Mouse (Mus musculus) lung, embryonic 15.5 days (tissue): ENCODE results near the gene Rpl18. TPM values are rescaled to one million over a fixed set of nuclear protein-coding genes. Genes with fewer than 3 reads are reported as not detected.

Source experiments
- ATAC-seq: fragments of 200-750 bp; cut with Nextera tagmentation; 2 replicates; pipeline ENCODE4 v1.8.0; 2017; ENCODE audit warnings: moderate number of reproducible peaks, borderline replicate concordance; ENCODE audit not compliant: low FRiP score, low TSS enrichment; ENCODE audit errors: extremely low read depth
- H3K27ac ChIP-seq: fragments of 300-500 bp; sonication (generic); 2 replicates; pipeline ENCODE4 v1.5.1; 2015; ENCODE audit warnings: moderate library complexity, mild to moderate bottlenecking, inconsistent platforms
- H3K27me3 ChIP-seq: fragments of 300-500 bp; sonication (generic); 2 replicates; pipeline ENCODE4 v1.6.1; 2015; ENCODE audit warnings: inconsistent platforms
- H3K36me3 ChIP-seq: fragments of 300-500 bp; sonication (generic); 2 replicates; pipeline ENCODE4 v1.6.1; 2015; ENCODE audit warnings: inconsistent platforms
- H3K4me1 ChIP-seq: fragments of 300-500 bp; sonication (generic); 2 replicates; pipeline ENCODE4 v1.6.1; 2015; ENCODE audit warnings: inconsistent platforms
- H3K4me2 ChIP-seq: fragments of 300-500 bp; sonication (generic); 2 replicates; pipeline ENCODE4 v1.6.1; 2015; ENCODE audit warnings: inconsistent platforms, mild to moderate bottlenecking, moderate library complexity
- H3K4me3 ChIP-seq: fragments of 300-500 bp; sonication (generic); 2 replicates; pipeline ENCODE4 v1.5.1; 2015; ENCODE audit warnings: mild to moderate bottlenecking, inconsistent platforms
- H3K9ac ChIP-seq: fragments of 300-500 bp; sonication (generic); 2 replicates; pipeline ENCODE4 v1.6.1; 2015; ENCODE audit warnings: inconsistent platforms
- H3K9me3 ChIP-seq: fragments of 300-500 bp; sonication (generic); 2 replicates; pipeline ENCODE4 v1.6.1; 2016; ENCODE audit warnings: inconsistent platforms
- WGBS: fragments of 180-500 bp; shearing (Covaris S2); methylation state at CpG from one replicate; pipeline ENCODE4 v1.1.7; 2015; 5-methylcytosine and 5-hydroxymethylcytosine counted together
- polyA plus RNA-seq: library from polyadenylated mRNA; unstranded; fragments of >200 nt; fragmentation: Nextera tagmentation; extraction: Ambion mirVana; gene quantifications from 2 replicates; pipeline ENCODE4 v1.2.1, GENCODE M21; 2015

Rpl18 gene
- 1,016 and 1,098 TPM in 2 replicates for polyA plus RNA-seq

GRCm38 (mm10) chr7:45715090-45715708 lies at the start of gene Rpl18:
Gene Rpl18 (plus strand): TSS chr7:45715457.
- peak; percentile 94 for ATAC-seq

GRCm38 (mm10) chr7:45666161-45666560 lies 49.1 kb upstream of the Rpl18 start, which contains the start of gene Fut2:
Gene Fut2 (minus strand): TSS chr7:45666394.
- H3K9ac ChIP-seq: no peak within 1 kb of the TSS
- peaks cover 20% of the 10 kb centered on the region for H3K4me1 ChIP-seq
- H3K9me3 ChIP-seq: no peaks in the 10 kb centered on the region
- no peak within 1 kb of the TSS for H3K4me3 ChIP-seq
- H3K27ac ChIP-seq: no peak within 1 kb of the TSS
- H3K4me2 ChIP-seq: peak within 1 kb of the TSS; percentile 11; the same call in 1 of the 2 replicates
- ATAC-seq: no peak
- H3K36me3 ChIP-seq: no peaks in the 10 kb centered on the region
- WGBS: 78% methylated on average over 7 of the region's 7 CpGs
- no peaks in the 10 kb centered on the region for H3K27me3 ChIP-seq

More at GRCm38 (mm10) chr7:45715090-45715708, at the start of gene Rpl18:
- no peaks in the 10 kb centered on the region for H3K27me3 ChIP-seq
- H3K9me3 ChIP-seq: no peaks in the 10 kb centered on the region
- H3K9ac ChIP-seq: peak within 1 kb of the TSS; percentile 76
- H3K36me3 ChIP-seq: peaks cover 45% of the 10 kb centered on the region
- H3K4me2 ChIP-seq: peak within 1 kb of the TSS; percentile 86
- 7% methylated on average over 34 of the region's 34 CpGs for WGBS
- H3K27ac ChIP-seq: peak within 1 kb of the TSS; percentile 75
- peaks cover 51% of the 10 kb centered on the region for H3K4me1 ChIP-seq
- H3K4me3 ChIP-seq: peak within 1 kb of the TSS; percentile 86

GRCm38 (mm10) chr7:45667761-45668160 lies 47.5 kb upstream of the Rpl18 start:
- peaks cover 20% of the 10 kb centered on the region for H3K4me1 ChIP-seq
- whole genome bisulfite sequencing: 63% methylated on average over 14 of the region's 14 CpGs
- no peaks in the 10 kb centered on the region for H3K36me3 ChIP-seq
- no peak for ATAC-seq
- H3K27ac ChIP-seq: no peak overlapping the region
- no peak overlapping the region for H3K9ac ChIP-seq
- H3K9me3 ChIP-seq: no peaks in the 10 kb centered on the region
- no peaks in the 10 kb centered on the region for H3K27me3 ChIP-seq
- no peak overlapping the region for H3K4me2 ChIP-seq
- H3K4me3 ChIP-seq: no peak overlapping the region

GRCm38 (mm10) chr7:45668921-45669320 lies 46.3 kb upstream of the Rpl18 start:
- H3K27ac ChIP-seq: no peak overlapping the region
- H3K9ac ChIP-seq: no peak overlapping the region
- no peaks in the 10 kb centered on the region for H3K27me3 ChIP-seq
- H3K9me3 ChIP-seq: no peaks in the 10 kb centered on the region
- H3K4me2 ChIP-seq: no peak overlapping the region
- no peaks in the 10 kb centered on the region for H3K36me3 ChIP-seq
- H3K4me1 ChIP-seq: peaks cover 20% of the 10 kb centered on the region
- 95% methylated on average over 9 of the region's 9 CpGs for WGBS
- no peak for ATAC-seq
- H3K4me3 ChIP-seq: no peak overlapping the region

GRCm38 (mm10) chr7:45677627-45678295 lies 37.5 kb upstream of the Rpl18 start:
- Histone ChIP-seq H3K9me3 (no peaks in the 10 kb centered on the region), H3K9ac (no peak overlapping the region), H3K4me3 (no peak overlapping the region), H3K36me3 (no peaks in the 10 kb centered on the region), H3K4me2 (no peak overlapping the region), H3K27me3 (no peaks in the 10 kb centered on the region), H3K27ac (no peak overlapping the region), H3K4me1 (peaks cover 13% of the 10 kb centered on the region; the same call in 1 of the 2 replicates)
- WGBS: 46% methylated on average over 7 of the region's 7 CpGs
- no peak for ATAC-seq

- no peaks in the 10 kb centered on the region for H3K27me3 ChIP-seq
- H3K27ac ChIP-seq: no peak overlapping the region
- no peaks in the 10 kb centered on the region for H3K36me3 ChIP-seq
- H3K4me1 ChIP-seq: peaks cover 13% of the 10 kb centered on the region; the same call in 1 of the 2 replicates
- WGBS: 91% methylated on average over 14 of the region's 14 CpGs
- H3K4me3 ChIP-seq: no peak overlapping the region
- no peak overlapping the region for H3K9ac ChIP-seq
- no peaks in the 10 kb centered on the region for H3K9me3 ChIP-seq
- no peak overlapping the region for H3K4me2 ChIP-seq
- ATAC-seq: no peak
Observed at GRCm38 (mm10) chr7:45678513-45678912, 36.7 kb upstream of the Rpl18 start.

GRCm38 (mm10) chr7:45679966-45680621 lies 35.2 kb upstream of the Rpl18 start:
- H3K27me3 ChIP-seq: no peaks in the 10 kb centered on the region
- no peak overlapping the region for H3K4me3 ChIP-seq
- no peaks in the 10 kb centered on the region for H3K36me3 ChIP-seq
- WGBS: 63% methylated on average over 14 of the region's 14 CpGs
- no peaks in the 10 kb centered on the region for H3K9me3 ChIP-seq
- H3K4me2 ChIP-seq: no peak overlapping the region
- peaks cover 13% of the 10 kb centered on the region; the same call in 1 of the 2 replicates for H3K4me1 ChIP-seq
- peak overlapping the region; percentile 35 for H3K27ac ChIP-seq
- no peak overlapping the region for H3K9ac ChIP-seq
- no peak for ATAC-seq

GRCm38 (mm10) chr7:45681046-45681736 lies 34.1 kb upstream of the Rpl18 start:
- no peaks in the 10 kb centered on the region for H3K36me3 ChIP-seq
- no peak overlapping the region for H3K4me2 ChIP-seq
- WGBS: 66% methylated on average over 8 of the region's 8 CpGs
- no peak for ATAC-seq
- no peak overlapping the region for H3K4me3 ChIP-seq
- no peaks in the 10 kb centered on the region for H3K27me3 ChIP-seq
- peak overlapping the region; percentile 18 for H3K27ac ChIP-seq
- H3K9me3 ChIP-seq: no peaks in the 10 kb centered on the region
- peaks cover 20% of the 10 kb centered on the region for H3K4me1 ChIP-seq
- H3K9ac ChIP-seq: no peak overlapping the region

GRCm38 (mm10) chr7:45682144-45683126 lies 32.8 kb upstream of the Rpl18 start:
- Histone ChIP-seq H3K4me2 (peak overlapping the region; percentile 44), H3K9me3 (no peaks in the 10 kb centered on the region), H3K4me1 (peaks cover 20% of the 10 kb centered on the region), H3K9ac (no peak overlapping the region), H3K27ac (peak overlapping the region; percentile 54), H3K36me3 (no peaks in the 10 kb centered on the region), H3K27me3 (no peaks in the 10 kb centered on the region), H3K4me3 (no peak overlapping the region)
- WGBS: 27% methylated on average over 14 of the region's 14 CpGs
- ATAC-seq: peak; percentile 55; the same call in 1 of the 2 replicates

GRCm38 (mm10) chr7:45683396-45684050 lies 31.7 kb upstream of the Rpl18 start, which contains the start of gene Ntn5:
Gene Ntn5 (plus strand): TSS chr7:45684022.
- Histone ChIP-seq H3K36me3 (no peaks in the 10 kb centered on the region), H3K4me3 (no peak within 1 kb of the TSS), H3K27me3 (no peaks in the 10 kb centered on the region), H3K9me3 (no peaks in the 10 kb centered on the region), H3K4me1 (peaks cover 20% of the 10 kb centered on the region), H3K27ac (no peak within 1 kb of the TSS), H3K4me2 (no peak within 1 kb of the TSS), H3K9ac (no peak within 1 kb of the TSS)
- ATAC-seq: no peak
- WGBS: 79% methylated on average over 7 of the region's 7 CpGs
